Mouse (Mus musculus) c-Kit-positive CD71-negative TER-119-negative erythroid progenitor cells, embryonic 14.5 days (primary cell): ENCODE data around the gene Vsig8.

Source experiments
- DNase-seq: peaks from one replicate; pipeline ENCODE4 v3.0.0-alpha.2; 2013; ENCODE audit warnings: low read depth

Gene Vsig8

GRCm38 (mm10) chr1:172528701-172529100, 27.0 kb upstream of the Vsig8 start:
- peak; percentile 88 for DNase-seq

- no peak for DNase-seq
Measured at GRCm38 (mm10) chr1:172530544-172531220, 25.1 kb upstream of the Vsig8 start.

GRCm38 (mm10) chr1:172532551-172532950, 23.2 kb upstream of the Vsig8 start:
- DNase-seq = no peak

GRCm38 (mm10) chr1:172535116-172535515, 20.6 kb upstream of the Vsig8 start:
- DNase-seq = no peak

- no peak for DNase-seq
Measured at GRCm38 (mm10) chr1:172539827-172540226, 15.9 kb upstream of the Vsig8 start.

- no peak for DNase-seq
Measured at GRCm38 (mm10) chr1:172540283-172540820, 15.4 kb upstream of the Vsig8 start.

- DNase-seq = no peak
Measured at GRCm38 (mm10) chr1:172546062-172546461, 9.7 kb upstream of the Vsig8 start.

GRCm38 (mm10) chr1:172548501-172548900, 7.2 kb upstream of the Vsig8 start:
- no peak for DNase-seq

- no peak for DNase-seq
Measured at GRCm38 (mm10) chr1:172549314-172549713, 6.4 kb upstream of the Vsig8 start.

- no peak for DNase-seq
Measured at GRCm38 (mm10) chr1:172549717-172550116, 6.0 kb upstream of the Vsig8 start.

- DNase-seq = no peak
Measured at GRCm38 (mm10) chr1:172550551-172550951, 5.2 kb upstream of the Vsig8 start.

GRCm38 (mm10) chr1:172551009-172551408, 4.7 kb upstream of the Vsig8 start:
- DNase-seq = no peak

GRCm38 (mm10) chr1:172552623-172553022, 3.1 kb upstream of the Vsig8 start:
- no peak for DNase-seq

GRCm38 (mm10) chr1:172562641-172563464, 7.1 kb downstream of the Vsig8 start:
- DNase-seq = peak; percentile 36

GRCm38 (mm10) chr1:172563465-172563828, 7.7 kb downstream of the Vsig8 start:
- DNase-seq = no peak

GRCm38 (mm10) chr1:172566131-172566530, 10.4 kb downstream of the Vsig8 start:
- DNase-seq = no peak

- no peak for DNase-seq
Measured at GRCm38 (mm10) chr1:172567758-172568157, 12.0 kb downstream of the Vsig8 start.

GRCm38 (mm10) chr1:172580116-172580515, 24.4 kb downstream of the Vsig8 start:
- no peak for DNase-seq

GRCm38 (mm10) chr1:172582436-172582835, 26.7 kb downstream of the Vsig8 start:
- DNase-seq = no peak

- DNase-seq = no peak
Measured at GRCm38 (mm10) chr1:172584271-172584670, 28.5 kb downstream of the Vsig8 start.

GRCm38 (mm10) chr1:172585026-172585425, 29.3 kb downstream of the Vsig8 start:
- no peak for DNase-seq

- no peak for DNase-seq
Measured at GRCm38 (mm10) chr1:172585612-172586567, 30.2 kb downstream of the Vsig8 start.
